Mouse (Mus musculus) ES-E14 (cell line): ENCODE data around the gene Rps26.

Experiments used
- CHD2 ChIP-seq: IDR thresholded peaks from 2 replicates; pipeline ENCODE4 v1.6.1; 2014; ENCODE audit warnings: mild to moderate bottlenecking, low read depth, low read length, inconsistent platforms
- HCFC1 ChIP-seq: IDR thresholded peaks from 2 replicates; pipeline ENCODE4 v1.6.1; 2012; ENCODE audit warnings: low read length, inconsistent platforms, borderline replicate concordance; ENCODE audit not compliant: insufficient read depth
- MAFK ChIP-seq: IDR thresholded peaks from 2 replicates; pipeline ENCODE4 v1.6.1; 2014; ENCODE audit warnings: mild to moderate bottlenecking, low read depth, low read length, inconsistent platforms; ENCODE audit not compliant: insufficient read depth
- ZC3H11A ChIP-seq: IDR thresholded peaks from 2 replicates; pipeline ENCODE4 v1.6.1; 2012; ENCODE audit warnings: low read depth, mild to moderate bottlenecking, inconsistent platforms, low read length, borderline replicate concordance
- ZNF384 ChIP-seq: IDR thresholded peaks from 2 replicates; pipeline ENCODE4 v1.6.1; 2012; ENCODE audit warnings: low read depth, low read length, inconsistent platforms

- TF ChIP-seq CHD2 = no peak
- TF ChIP-seq ZNF384 = no peak
- no peak for TF ChIP-seq MAFK
- TF ChIP-seq HCFC1 = no peak
- no peak for TF ChIP-seq ZC3H11A
These were observed 44.6 kb upstream of the Rps26 start for GRCm38 (mm10) chr10:128671148-128671547.
